Mouse (Mus musculus): Measurements from ENCODE around the gene Selenot. TPM values are rescaled to one million over a fixed set of nuclear protein-coding genes. Genes with fewer than 3 reads are reported as not detected.

Gene Selenot
- 20.5 and 20.8 TPM in 2 replicates for polyA plus RNA-seq (2015; fragmentation: Nextera tagmentation; extraction: Ambion mirVana)

GRCm38 (mm10) chr3:58576137-58577066 lies at the start of gene Selenot:
TSS of gene Selenot (plus strand) at chr3:58576636.
- H3K9ac ChIP-seq (ENCODE audit: low read depth, low read length), result peak within 1 kb of the TSS; percentile 100

GRCm38 (mm10) chr3:58536573-58536972 lies 39.9 kb upstream of the Selenot start:
- Histone ChIP-seq H3K9me3 (ENCODE audit: control insufficient read depth, low read length) (no peaks in the 10 kb centered on the region), H3K4me1 (ENCODE audit: control insufficient read depth, insufficient read depth, low read length) (no peaks in the 10 kb centered on the region), H3K27me3 (replicated peaks; ENCODE audit: control insufficient read depth, insufficient read depth, low read length) (no peaks in the 10 kb centered on the region), H3K4me3 (ENCODE audit: low read length) (no peak overlapping the region), H3K27ac (ENCODE audit: low read length) (no peak overlapping the region), H3K4me2 (ENCODE audit: low read depth, low read length) (no peak overlapping the region), H3K36me3 (ENCODE audit: control insufficient read depth, insufficient read depth, low read length) (peaks cover 4% of the 10 kb centered on the region), H3K9ac (ENCODE audit: low read depth, low read length) (no peak overlapping the region)
- no peak for ATAC-seq
- WGBS, result 92% methylated on average over 3 of the region's 3 CpGs

More at GRCm38 (mm10) chr3:58576137-58577066, at the start of gene Selenot:
- peak within 1 kb of the TSS; percentile 100 for H3K27ac ChIP-seq (ENCODE audit: low read length)
- H3K9me3 ChIP-seq (ENCODE audit: control insufficient read depth, low read length), result no peaks in the 10 kb centered on the region
- H3K4me3 ChIP-seq (ENCODE audit: low read length), result peak within 1 kb of the TSS; percentile 95
- peaks cover 7% of the 10 kb centered on the region for H3K4me1 ChIP-seq (ENCODE audit: control insufficient read depth, insufficient read depth, low read length)
- WGBS, result 2% methylated on average over 58 of the region's 59 CpGs
- peak within 1 kb of the TSS; percentile 46 for H3K4me2 ChIP-seq (ENCODE audit: low read depth, low read length)
- ATAC-seq, result peak; percentile 92
- H3K36me3 ChIP-seq (ENCODE audit: control insufficient read depth, insufficient read depth, low read length), result no peaks in the 10 kb centered on the region
- no peaks in the 10 kb centered on the region for H3K27me3 ChIP-seq (replicated peaks; ENCODE audit: control insufficient read depth, insufficient read depth, low read length)

DNA sequence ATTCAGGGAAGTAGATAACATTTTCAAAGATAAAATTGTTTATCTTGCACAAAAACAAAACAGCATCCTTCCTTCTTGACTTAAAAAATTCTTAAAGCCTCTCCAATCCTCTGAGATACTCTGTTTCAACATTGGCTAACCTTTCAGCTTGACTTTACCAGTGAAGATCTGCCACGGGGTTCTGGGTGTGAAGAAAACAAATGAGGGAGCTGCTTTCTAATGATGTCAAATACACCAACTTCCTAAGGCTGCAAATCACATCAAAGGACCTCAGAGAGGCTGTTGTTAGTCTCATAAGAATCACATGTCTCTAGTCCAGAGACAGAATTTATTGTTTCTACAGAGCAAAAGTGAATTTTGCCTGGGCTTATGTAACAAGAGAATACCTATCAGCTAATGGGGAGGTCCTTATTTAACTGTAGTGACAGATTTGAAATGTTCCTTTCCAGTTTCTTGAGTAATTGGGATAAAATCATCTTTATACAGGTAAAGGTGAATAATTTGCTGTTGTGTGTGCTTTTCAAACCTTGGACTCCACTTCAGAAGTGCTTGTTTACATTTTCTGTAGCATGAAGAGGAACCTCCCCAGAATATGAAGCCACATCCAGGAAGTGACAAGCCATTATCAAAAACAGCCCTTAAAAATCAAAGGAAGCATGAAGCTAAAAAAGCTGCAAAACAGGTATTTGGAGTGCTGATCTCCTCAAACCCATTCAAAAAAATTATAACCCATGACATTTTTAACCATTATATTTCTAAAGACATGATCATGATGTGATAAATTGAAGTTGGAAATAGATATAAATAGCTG lies 24.2 kb upstream of the Selenot start:
- WGBS, result 84% methylated on average over 1 of the region's 1 CpGs
- Histone ChIP-seq H3K9me3 (ENCODE audit: control insufficient read depth, low read length) (no peaks in the 10 kb centered on the region), H3K36me3 (ENCODE audit: control insufficient read depth, insufficient read depth, low read length) (peaks cover 10% of the 10 kb centered on the region; the same call in 1 of the 2 replicates), H3K4me3 (ENCODE audit: low read length) (no peak overlapping the region), H3K27me3 (replicated peaks; ENCODE audit: control insufficient read depth, insufficient read depth, low read length) (no peaks in the 10 kb centered on the region), H3K9ac (ENCODE audit: low read depth, low read length) (no peak overlapping the region), H3K4me2 (ENCODE audit: low read depth, low read length) (no peak overlapping the region), H3K4me1 (ENCODE audit: control insufficient read depth, insufficient read depth, low read length) (no peaks in the 10 kb centered on the region), H3K27ac (ENCODE audit: low read length) (no peak overlapping the region)
- no peak for ATAC-seq

GRCm38 (mm10) chr3:58556649-58557048 lies 19.8 kb upstream of the Selenot start:
- Histone ChIP-seq H3K4me2 (ENCODE audit: low read depth, low read length) (no peak overlapping the region), H3K9ac (ENCODE audit: low read depth, low read length) (no peak overlapping the region), H3K27me3 (replicated peaks; ENCODE audit: control insufficient read depth, insufficient read depth, low read length) (no peaks in the 10 kb centered on the region), H3K27ac (ENCODE audit: low read length) (no peak overlapping the region), H3K9me3 (ENCODE audit: control insufficient read depth, low read length) (no peaks in the 10 kb centered on the region), H3K36me3 (ENCODE audit: control insufficient read depth, insufficient read depth, low read length) (peaks cover 4% of the 10 kb centered on the region; the same call in 1 of the 2 replicates), H3K4me1 (ENCODE audit: control insufficient read depth, insufficient read depth, low read length) (no peaks in the 10 kb centered on the region), H3K4me3 (ENCODE audit: low read length) (no peak overlapping the region)
- no peak for ATAC-seq
- WGBS, result 84% methylated on average over 7 of the region's 7 CpGs

- Histone ChIP-seq H3K27me3 (replicated peaks; ENCODE audit: control insufficient read depth, insufficient read depth, low read length) (no peaks in the 10 kb centered on the region), H3K4me3 (ENCODE audit: low read length) (no peak overlapping the region), H3K4me1 (ENCODE audit: control insufficient read depth, insufficient read depth, low read length) (no peaks in the 10 kb centered on the region), H3K36me3 (ENCODE audit: control insufficient read depth, insufficient read depth, low read length) (peaks cover 4% of the 10 kb centered on the region; the same call in 1 of the 2 replicates), H3K4me2 (ENCODE audit: low read depth, low read length) (no peak overlapping the region), H3K9ac (ENCODE audit: low read depth, low read length) (no peak overlapping the region), H3K9me3 (ENCODE audit: control insufficient read depth, low read length) (no peaks in the 10 kb centered on the region), H3K27ac (ENCODE audit: low read length) (no peak overlapping the region)
- WGBS, result 49% methylated on average over 2 of the region's 2 CpGs
- no peak for ATAC-seq
These were observed 16.5 kb upstream of the Selenot start for GRCm38 (mm10) chr3:58559887-58560286.

DNA sequence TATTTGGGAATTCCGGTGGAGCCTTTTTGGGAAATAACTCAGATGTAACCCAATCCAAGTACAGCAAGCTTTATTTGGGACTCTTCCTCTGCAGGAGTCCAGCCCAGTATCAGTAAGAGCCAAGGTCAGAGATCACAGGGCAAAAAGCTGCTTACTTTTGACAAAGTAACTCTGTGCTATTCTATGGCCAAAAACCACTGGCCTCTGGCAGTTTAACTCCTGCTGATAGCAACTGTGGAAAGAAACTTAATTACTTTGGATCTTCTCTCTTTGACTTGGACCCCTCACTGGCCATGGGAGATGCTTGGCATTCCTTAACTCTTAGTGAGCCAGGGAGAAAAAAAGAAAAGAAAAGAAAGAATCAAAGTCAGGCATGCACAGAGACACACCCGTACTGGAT lies 15.0 kb upstream of the Selenot start:
- no peak for ATAC-seq
- no peak overlapping the region for H3K9ac ChIP-seq (ENCODE audit: low read depth, low read length)
- 56% methylated on average over 2 of the region's 2 CpGs for WGBS
- H3K4me3 ChIP-seq (ENCODE audit: low read length), result no peak overlapping the region
- H3K36me3 ChIP-seq (ENCODE audit: control insufficient read depth, insufficient read depth, low read length), result peaks cover 3% of the 10 kb centered on the region; the same call in 1 of the 2 replicates
- H3K4me1 ChIP-seq (ENCODE audit: control insufficient read depth, insufficient read depth, low read length), result no peaks in the 10 kb centered on the region
- no peak overlapping the region for H3K4me2 ChIP-seq (ENCODE audit: low read depth, low read length)
- H3K27me3 ChIP-seq (replicated peaks; ENCODE audit: control insufficient read depth, insufficient read depth, low read length), result no peaks in the 10 kb centered on the region
- no peak overlapping the region for H3K27ac ChIP-seq (ENCODE audit: low read length)
- no peaks in the 10 kb centered on the region for H3K9me3 ChIP-seq (ENCODE audit: control insufficient read depth, low read length)

DNA sequence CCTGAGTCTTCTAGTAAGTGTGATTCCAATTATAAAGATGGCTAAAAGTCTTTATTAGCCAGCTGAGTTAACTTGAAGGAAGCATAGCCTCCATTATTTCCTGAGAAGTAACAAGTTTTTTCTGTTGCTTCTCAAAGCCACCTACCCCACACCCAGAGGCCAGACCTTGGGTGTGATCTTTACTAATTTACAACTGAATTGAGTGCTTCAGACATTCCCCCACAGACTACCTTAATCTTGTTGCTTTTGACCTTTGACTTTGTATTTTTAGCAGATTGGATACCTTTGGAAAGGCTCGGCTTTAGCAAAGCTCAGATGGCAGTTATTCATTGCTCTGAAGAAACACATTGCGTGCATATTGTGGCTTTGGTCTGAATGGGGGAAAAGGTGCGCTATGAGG lies 5.6 kb upstream of the Selenot start:
- H3K4me2 ChIP-seq (ENCODE audit: low read depth, low read length), result no peak overlapping the region
- no peaks in the 10 kb centered on the region for H3K4me1 ChIP-seq (ENCODE audit: control insufficient read depth, insufficient read depth, low read length)
- no peaks in the 10 kb centered on the region for H3K36me3 ChIP-seq (ENCODE audit: control insufficient read depth, insufficient read depth, low read length)
- H3K4me3 ChIP-seq (ENCODE audit: low read length), result no peak overlapping the region
- no peak for ATAC-seq
- no peaks in the 10 kb centered on the region for H3K9me3 ChIP-seq (ENCODE audit: control insufficient read depth, low read length)
- no peak overlapping the region for H3K9ac ChIP-seq (ENCODE audit: low read depth, low read length)
- H3K27me3 ChIP-seq (replicated peaks; ENCODE audit: control insufficient read depth, insufficient read depth, low read length), result no peaks in the 10 kb centered on the region
- WGBS, result 80% methylated on average over 3 of the region's 3 CpGs
- no peak overlapping the region for H3K27ac ChIP-seq (ENCODE audit: low read length)

DNA sequence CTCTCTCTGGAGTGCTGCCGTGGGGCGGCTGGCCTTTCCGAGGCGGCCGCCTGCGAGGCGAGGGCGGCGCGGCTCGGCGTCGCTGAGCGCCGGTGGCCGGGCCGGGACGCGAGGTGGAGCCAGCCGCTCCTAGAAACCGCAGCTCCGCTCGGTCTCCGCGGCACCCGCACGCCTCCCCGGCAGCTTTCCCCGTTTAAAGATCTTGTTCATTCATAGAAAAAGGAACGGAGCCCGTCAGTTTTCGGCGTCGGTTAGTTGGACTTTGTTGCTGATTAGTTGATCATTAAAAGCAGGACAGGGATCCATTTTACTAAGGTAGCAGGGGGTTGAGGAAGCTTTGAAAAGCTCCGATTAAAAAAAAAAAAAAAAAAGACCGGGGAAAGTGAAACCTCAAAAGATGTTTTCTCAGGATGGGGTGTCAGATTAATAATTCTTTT lies 649 bp downstream of the Selenot start:
- Histone ChIP-seq H3K9me3 (ENCODE audit: control insufficient read depth, low read length) (no peaks in the 10 kb centered on the region), H3K9ac (ENCODE audit: low read depth, low read length) (peak overlapping the region; percentile 100)
- under 1% methylated on average over 28 of the region's 36 CpGs for WGBS

DNA sequence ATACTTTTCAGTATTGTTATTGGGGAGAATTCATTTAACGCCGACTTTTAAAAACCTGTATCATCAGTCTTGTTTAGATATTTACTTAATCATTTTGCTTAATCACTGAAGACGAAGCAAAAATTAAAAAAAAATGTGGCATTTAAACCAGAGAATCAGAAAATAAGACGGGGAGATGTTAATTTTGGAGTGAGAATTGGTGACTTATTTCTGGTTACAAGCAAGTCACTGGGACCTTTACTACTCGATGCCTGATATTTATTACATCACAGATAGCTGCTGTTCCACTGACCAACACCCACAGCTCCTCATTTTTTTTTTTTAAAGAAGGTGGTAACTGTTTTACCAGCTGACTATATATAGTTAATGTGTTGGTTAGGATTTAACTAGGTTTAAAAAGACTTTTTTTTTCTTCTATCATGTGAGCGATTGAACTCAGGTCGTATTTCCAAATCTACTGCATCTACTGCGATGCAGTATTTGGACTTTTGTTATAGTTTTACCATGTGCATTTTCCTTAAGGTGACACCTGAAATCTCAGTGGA lies 1.1 kb downstream of the Selenot start:
- Histone ChIP-seq H3K27me3 (replicated peaks; ENCODE audit: control insufficient read depth, insufficient read depth, low read length) (no peaks in the 10 kb centered on the region), H3K4me2 (ENCODE audit: low read depth, low read length) (peak overlapping the region; percentile 46), H3K27ac (ENCODE audit: low read length) (no peak overlapping the region; the same call in 1 of the 2 replicates), H3K9ac (ENCODE audit: low read depth, low read length) (peak overlapping the region; percentile 100), H3K9me3 (ENCODE audit: control insufficient read depth, low read length) (no peaks in the 10 kb centered on the region), H3K4me3 (ENCODE audit: low read length) (peak overlapping the region; percentile 95), H3K4me1 (ENCODE audit: control insufficient read depth, insufficient read depth, low read length) (peaks cover 11% of the 10 kb centered on the region), H3K36me3 (ENCODE audit: control insufficient read depth, insufficient read depth, low read length) (no peaks in the 10 kb centered on the region)
- 12% methylated on average over 8 of the region's 8 CpGs for WGBS
- no peak; the same call in 1 of the 2 replicates for ATAC-seq

More for the DNA sequence above, 649 bp downstream of the Selenot start:
- Histone ChIP-seq H3K4me2 (ENCODE audit: low read depth, low read length) (peak overlapping the region; percentile 37; the same call in 1 of the 2 replicates), H3K27ac (ENCODE audit: low read length) (peak overlapping the region; percentile 100), H3K4me1 (ENCODE audit: control insufficient read depth, insufficient read depth, low read length) (peaks cover 11% of the 10 kb centered on the region), H3K36me3 (ENCODE audit: control insufficient read depth, insufficient read depth, low read length) (no peaks in the 10 kb centered on the region), H3K27me3 (replicated peaks; ENCODE audit: control insufficient read depth, insufficient read depth, low read length) (no peaks in the 10 kb centered on the region), H3K4me3 (ENCODE audit: low read length) (peak overlapping the region; percentile 95)
- ATAC-seq, result peak; percentile 82
